Mouse (Mus musculus) cortical plate, adult 2 months (tissue): ENCODE measurements around the gene Slc22a15. TPM values are rescaled to one million over a fixed set of nuclear protein-coding genes. Genes with fewer than 3 reads are reported as not detected.

Experiments used
- H3K27ac ChIP-seq: fragments of 200-500 bp; 2 replicates; pipeline ENCODE4 v1.5.1; 2012; ENCODE audit warnings: low read length, control low read depth, inconsistent platforms; ENCODE audit not compliant: insufficient read depth
- H3K4me1 ChIP-seq: fragments of 200-500 bp; 2 replicates; pipeline ENCODE4 v1.6.1; 2011; ENCODE audit warnings: low read length; ENCODE audit not compliant: control insufficient read depth, insufficient read depth
- H3K4me3 ChIP-seq: fragments of 200-500 bp; 2 replicates; pipeline ENCODE4 v1.5.1; 2011; ENCODE audit warnings: mild to moderate bottlenecking, low read length, control low read depth; ENCODE audit not compliant: insufficient read depth
- CTCF ChIP-seq: fragments of 200-500 bp; IDR thresholded peaks from 2 replicates; pipeline ENCODE4 v1.5.1; 2011; ENCODE audit warnings: mild to moderate bottlenecking, control low read depth, low read length; ENCODE audit not compliant: insufficient read depth; ENCODE audit errors: extremely low read depth
- POLR2A ChIP-seq: fragments of 200-500 bp; IDR thresholded peaks from 2 replicates; pipeline ENCODE4 v1.6.1; 2011; ENCODE audit warnings: mild to moderate bottlenecking, low read length, control low read depth; ENCODE audit not compliant: insufficient read depth; ENCODE audit errors: extremely low read depth
- polyA plus RNA-seq: library from polyadenylated mRNA; depleted of rRNA; stranded (reverse); fragments of >200 nt; gene quantifications from 2 replicates; pipeline ENCODE4 v1.2.3, GENCODE M21; 2012

Gene Slc22a15
- polyA plus RNA-seq, 1 experiment, result 5.6 TPM

- TF ChIP-seq POLR2A, result no peak
- no peak for TF ChIP-seq CTCF
- H3K27ac ChIP-seq, result no peak overlapping the region
- H3K4me3 ChIP-seq, result no peak overlapping the region
- peaks cover 3% of the 10 kb centered on the region; the same call in 1 of the 2 replicates for H3K4me1 ChIP-seq
These were observed 1.9 kb downstream of the Slc22a15 start for GRCm38 (mm10) chr3:101922366-101922765.

GRCm38 (mm10) chr3:101918526-101918925, 5.7 kb downstream of the Slc22a15 start:
- no peak overlapping the region for H3K4me3 ChIP-seq
- TF ChIP-seq CTCF (no peak), POLR2A (no peak)
- peaks cover 3% of the 10 kb centered on the region; the same call in 1 of the 2 replicates for H3K4me1 ChIP-seq

GRCm38 (mm10) chr3:101917665-101918064, 6.6 kb downstream of the Slc22a15 start:
- Histone ChIP-seq H3K4me1 (no peaks in the 10 kb centered on the region), H3K27ac (no peak overlapping the region), H3K4me3 (no peak overlapping the region)
- TF ChIP-seq CTCF, result no peak
- TF ChIP-seq POLR2A, result no peak

More at GRCm38 (mm10) chr3:101918526-101918925, 5.7 kb downstream of the Slc22a15 start:
- H3K27ac ChIP-seq, result no peak overlapping the region

- H3K27ac ChIP-seq, result no peak overlapping the region
- H3K4me1 ChIP-seq, result no peaks in the 10 kb centered on the region
- TF ChIP-seq POLR2A (no peak), CTCF (no peak)
- no peak overlapping the region for H3K4me3 ChIP-seq
These were observed 7.7 kb downstream of the Slc22a15 start for GRCm38 (mm10) chr3:101916525-101916924.

- H3K27ac ChIP-seq, result no peak overlapping the region
- H3K4me3 ChIP-seq, result no peak overlapping the region
- TF ChIP-seq POLR2A, result no peak
- TF ChIP-seq CTCF, result no peak
- no peaks in the 10 kb centered on the region for H3K4me1 ChIP-seq
These were observed 9.0 kb downstream of the Slc22a15 start for GRCm38 (mm10) chr3:101915048-101915801.

GRCm38 (mm10) chr3:101914266-101914665, 10.0 kb downstream of the Slc22a15 start:
- Histone ChIP-seq H3K4me3 (no peak overlapping the region), H3K27ac (no peak overlapping the region), H3K4me1 (no peaks in the 10 kb centered on the region)
- TF ChIP-seq POLR2A (no peak), CTCF (no peak)

- Histone ChIP-seq H3K27ac (no peak overlapping the region), H3K4me1 (no peaks in the 10 kb centered on the region), H3K4me3 (no peak overlapping the region)
- no peak for TF ChIP-seq CTCF
- no peak for TF ChIP-seq POLR2A
These were observed 12.2 kb downstream of the Slc22a15 start for GRCm38 (mm10) chr3:101912041-101912440.

GRCm38 (mm10) chr3:101907049-101907448, 17.2 kb downstream of the Slc22a15 start:
- TF ChIP-seq POLR2A (no peak), CTCF (no peak)

GRCm38 (mm10) chr3:101904776-101905175, 19.5 kb downstream of the Slc22a15 start:
- Histone ChIP-seq H3K4me1 (no peaks in the 10 kb centered on the region), H3K27ac (no peak overlapping the region), H3K4me3 (no peak overlapping the region)
- no peak for TF ChIP-seq POLR2A
- no peak for TF ChIP-seq CTCF

More at GRCm38 (mm10) chr3:101907049-101907448, 17.2 kb downstream of the Slc22a15 start:
- Histone ChIP-seq H3K4me1 (no peaks in the 10 kb centered on the region), H3K4me3 (no peak overlapping the region), H3K27ac (no peak overlapping the region)

GRCm38 (mm10) chr3:101903091-101903490, 21.2 kb downstream of the Slc22a15 start:
- TF ChIP-seq POLR2A (no peak), CTCF (no peak)
- H3K4me3 ChIP-seq, result no peak overlapping the region
- H3K27ac ChIP-seq, result no peak overlapping the region
- H3K4me1 ChIP-seq, result no peaks in the 10 kb centered on the region
